Mouse (Mus musculus) embryonic fibroblast, embryonic 13.5 days (primary cell): ENCODE results near the gene Hacl1. TPM values are rescaled to one million over a fixed set of nuclear protein-coding genes. Genes with fewer than 3 reads are reported as not detected.
A peak's percentile ranks its signal among the peaks of the same experiment; 100 is the strongest.

ENCODE experiments used
- H3K27ac ChIP-seq: 2 replicates; pipeline ENCODE4 v1.5.1; 2012; ENCODE audit warnings: low read length, control low read depth, inconsistent platforms; ENCODE audit not compliant: insufficient read depth
- H3K4me1 ChIP-seq: 2 replicates; pipeline ENCODE4 v1.6.1; 2011; ENCODE audit warnings: low read length; ENCODE audit not compliant: control insufficient read depth, insufficient read depth
- H3K4me3 ChIP-seq: 2 replicates; pipeline ENCODE4 v1.5.1; 2011; ENCODE audit warnings: mild to moderate bottlenecking, control low read depth, low read length; ENCODE audit not compliant: insufficient read depth
- CTCF ChIP-seq: IDR thresholded peaks from 2 replicates; pipeline ENCODE4 v1.5.1; 2011; ENCODE audit warnings: mild to moderate bottlenecking, control low read depth, low read length, moderate library complexity, borderline replicate concordance; ENCODE audit not compliant: insufficient read depth
- POLR2A ChIP-seq: IDR thresholded peaks from 2 replicates; pipeline ENCODE4 v1.6.1; 2011; ENCODE audit warnings: low read depth, mild to moderate bottlenecking, control low read depth, low read length, moderate library complexity
- polyA plus RNA-seq: library from polyadenylated mRNA; stranded (reverse); fragments of >200 nt; gene quantifications from 2 replicates; pipeline ENCODE4 v1.2.4, GENCODE M21; 2011; ENCODE audit warnings: low read depth; ENCODE audit not compliant: missing spikeins, insufficient read length

Hacl1 gene
- polyA plus RNA-seq, 1 experiment = 11.0 TPM

DNA sequence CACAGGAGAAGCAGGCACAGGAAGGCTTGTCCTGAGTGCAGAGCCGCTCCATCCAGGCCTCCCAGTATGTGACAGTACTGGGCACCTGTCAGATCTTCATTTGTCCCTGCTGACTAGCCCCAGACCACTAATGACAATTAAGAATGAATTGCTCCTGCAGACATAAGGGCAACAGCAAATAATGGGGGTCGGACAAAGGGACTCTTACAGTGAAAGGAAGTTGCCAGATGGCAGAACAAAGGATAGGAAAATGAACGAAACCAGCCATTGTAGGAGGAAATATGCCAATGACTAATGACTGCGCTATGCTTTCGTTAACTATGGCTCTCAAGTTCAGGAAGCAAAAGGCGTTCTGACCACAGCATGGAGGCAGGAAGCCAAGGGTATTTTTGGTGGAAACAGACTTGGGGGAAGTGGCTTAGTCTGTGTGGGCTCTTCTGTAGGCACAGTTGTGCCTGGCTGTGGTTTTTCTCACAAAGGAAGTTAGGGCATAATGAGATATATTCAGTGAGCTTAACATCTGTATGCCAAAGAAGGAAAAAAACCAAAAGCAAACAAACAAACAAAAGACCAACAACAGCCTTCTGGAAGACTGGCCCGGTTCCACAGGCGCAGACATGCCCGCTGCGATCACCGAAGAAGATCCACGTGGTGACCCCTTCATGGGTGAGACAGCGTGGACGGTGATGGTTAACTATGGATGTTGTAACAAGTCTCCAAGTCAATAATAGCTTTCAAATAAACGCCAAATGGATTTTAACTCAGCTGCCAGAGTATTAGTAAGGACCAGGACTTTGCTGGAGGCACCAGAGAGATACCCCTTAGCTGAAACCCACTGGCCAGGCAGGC lies 28.8 kb upstream of the Hacl1 start:
- TF ChIP-seq CTCF (no peak), POLR2A (peak; percentile 36)
- peak overlapping the region; percentile 98 for H3K27ac ChIP-seq
- H3K4me3 ChIP-seq = no peak overlapping the region
- peaks cover 12% of the 10 kb centered on the region for H3K4me1 ChIP-seq

- Histone ChIP-seq H3K4me1 (peaks cover 18% of the 10 kb centered on the region), H3K4me3 (no peak overlapping the region)
Measured at GRCm38 (mm10) chr14:31669161-31669611, 28.1 kb upstream of the Hacl1 start.

GRCm38 (mm10) chr14:31668326-31668725 lies 27.2 kb upstream of the Hacl1 start:
- H3K27ac ChIP-seq = peak overlapping the region; percentile 98
- no peak overlapping the region for H3K4me3 ChIP-seq
- peaks cover 25% of the 10 kb centered on the region for H3K4me1 ChIP-seq
- no peak for TF ChIP-seq CTCF
- no peak for TF ChIP-seq POLR2A

More at GRCm38 (mm10) chr14:31669161-31669611, 28.1 kb upstream of the Hacl1 start:
- no peak for TF ChIP-seq CTCF
- no peak for TF ChIP-seq POLR2A
- H3K27ac ChIP-seq = peak overlapping the region; percentile 98

- H3K27ac ChIP-seq = peak overlapping the region; percentile 98
- H3K4me3 ChIP-seq = no peak overlapping the region
- peaks cover 31% of the 10 kb centered on the region for H3K4me1 ChIP-seq
- TF ChIP-seq POLR2A = no peak
- TF ChIP-seq CTCF = no peak
Measured at GRCm38 (mm10) chr14:31667741-31668140, 26.7 kb upstream of the Hacl1 start.

DNA sequence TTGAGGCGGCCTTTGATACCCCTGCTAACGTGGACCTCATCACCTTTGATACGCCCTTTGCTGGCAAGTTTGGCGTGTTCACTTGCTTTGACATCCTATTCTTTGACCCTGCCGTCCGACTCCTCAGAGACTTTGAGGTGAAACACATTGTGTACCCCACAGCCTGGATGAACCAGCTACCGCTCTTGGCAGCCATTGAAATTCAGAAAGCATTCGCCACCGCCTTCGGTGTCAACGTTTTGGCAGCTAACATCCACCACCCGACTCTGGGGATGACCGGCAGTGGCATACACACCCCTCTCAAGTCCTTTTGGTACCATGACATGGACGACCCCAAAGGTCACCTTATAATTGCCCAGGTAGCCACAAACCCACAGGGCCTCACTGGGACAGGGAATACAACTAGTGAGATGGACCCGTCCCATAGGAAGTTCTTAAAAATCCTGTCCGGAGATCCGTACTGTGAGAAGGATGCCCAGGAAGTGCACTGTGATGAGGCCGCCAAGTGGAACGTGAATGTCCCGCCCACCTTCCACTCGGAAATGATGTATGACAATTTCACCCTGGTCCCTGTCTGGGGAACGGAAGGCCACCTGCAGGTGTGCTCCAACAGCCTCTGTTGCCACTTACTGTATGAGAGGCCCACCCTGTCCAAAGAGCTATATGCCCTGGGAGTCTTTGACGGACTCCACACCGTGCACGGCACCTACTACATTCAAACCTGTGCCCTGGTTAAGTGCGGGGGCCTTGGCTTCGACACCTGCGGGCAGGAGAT lies 26.0 kb upstream of the Hacl1 start:
- TF ChIP-seq POLR2A = no peak
- H3K4me3 ChIP-seq = no peak overlapping the region
- no peak overlapping the region for H3K27ac ChIP-seq
- H3K4me1 ChIP-seq = peaks cover 31% of the 10 kb centered on the region

- Histone ChIP-seq H3K4me1 (peaks cover 32% of the 10 kb centered on the region), H3K4me3 (no peak overlapping the region), H3K27ac (peak overlapping the region; percentile 99)
- no peak for TF ChIP-seq POLR2A
- TF ChIP-seq CTCF = no peak
Measured at GRCm38 (mm10) chr14:31665566-31665940, 24.5 kb upstream of the Hacl1 start.

GRCm38 (mm10) chr14:31664903-31665565 lies 23.9 kb upstream of the Hacl1 start:
- H3K4me1 ChIP-seq = peaks cover 30% of the 10 kb centered on the region
- no peak for TF ChIP-seq CTCF
- TF ChIP-seq POLR2A = no peak
- no peak overlapping the region for H3K4me3 ChIP-seq
- peak overlapping the region; percentile 99 for H3K27ac ChIP-seq

DNA sequence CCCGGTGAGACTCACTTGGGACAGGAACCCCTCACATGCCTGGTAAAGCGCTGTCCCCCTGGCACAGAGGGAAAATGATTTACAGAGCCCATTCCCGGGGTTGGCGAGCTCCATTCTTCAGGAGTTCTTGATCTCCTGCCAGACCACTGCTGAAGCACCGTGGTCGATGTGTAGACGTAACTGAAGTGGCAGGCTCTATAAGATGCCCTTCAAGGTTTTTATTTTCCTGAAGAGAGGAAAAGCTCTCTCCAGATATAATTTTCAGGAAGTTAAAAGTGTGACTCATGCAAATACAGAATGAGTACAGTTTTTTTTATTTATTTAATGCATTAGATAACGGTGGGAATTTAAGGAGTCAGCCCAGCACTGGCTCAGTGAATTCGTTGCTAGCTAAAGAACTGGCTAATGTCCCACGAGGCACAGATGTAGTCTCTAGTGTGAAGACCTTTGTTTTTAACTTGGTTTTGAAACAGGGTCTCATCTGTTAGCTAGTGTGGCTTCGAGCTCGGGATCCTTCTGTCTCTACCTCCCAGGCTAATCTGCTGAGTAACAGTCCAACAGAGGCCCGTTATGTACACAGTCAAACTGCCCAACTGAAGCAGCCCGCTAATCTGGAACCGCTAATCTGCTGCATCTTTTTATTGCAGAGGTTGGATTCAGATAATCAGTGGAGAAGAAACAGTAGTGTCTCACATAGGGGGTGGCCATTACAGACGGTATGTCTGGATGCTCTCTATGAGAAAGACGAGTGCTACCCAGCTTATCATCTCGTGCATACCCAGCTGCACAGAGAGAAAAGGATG lies 23.2 kb upstream of the Hacl1 start:
- Histone ChIP-seq H3K4me1 (peaks cover 34% of the 10 kb centered on the region), H3K27ac (peak overlapping the region; percentile 99), H3K4me3 (no peak overlapping the region)
- no peak for TF ChIP-seq POLR2A
- TF ChIP-seq CTCF = no peak
